Mouse (Mus musculus): ENCODE measurements around the gene Stat5b. TPM values are rescaled to one million over a fixed set of nuclear protein-coding genes. Genes with fewer than 3 reads are reported as not detected.
"Not testable (repeated sequence)": the region's sequence is repeated elsewhere in the genome, so short reads cannot be mapped to it uniquely, and the experiment has no call there.

Stat5b gene
- polyA plus RNA-seq, 1 experiment = 13.7 TPM

GRCm38 (mm10) chr11:100804409-100804808 is 46.1 kb downstream of the Stat5b start:
- H3K4me1 ChIP-seq (ENCODE audit: control insufficient read depth, insufficient read depth, low read length) = peaks cover 4% of the 10 kb centered on the region; the same call in 1 of the 2 replicates
- H3K4me3 ChIP-seq (ENCODE audit: insufficient read depth, low read length) = no peak overlapping the region
- H3K27ac ChIP-seq (ENCODE audit: insufficient read depth, low read length) = no peak overlapping the region
- TF ChIP-seq CTCF (IDR thresholded peaks at IDR 0.05; ENCODE audit: borderline replicate concordance, insufficient read depth, low read length) (no peak), POLR2A (IDR thresholded peaks at IDR 0.05; ENCODE audit: low read depth, low read length) (no peak)

GRCm38 (mm10) chr11:100799426-100799825 is 51.1 kb downstream of the Stat5b start:
- no peak overlapping the region for H3K4me3 ChIP-seq (ENCODE audit: insufficient read depth, low read length)
- TF ChIP-seq CTCF (IDR thresholded peaks at IDR 0.05; ENCODE audit: borderline replicate concordance, insufficient read depth, low read length) (no peak), POLR2A (IDR thresholded peaks at IDR 0.05; ENCODE audit: low read depth, low read length) (no peak)
- H3K4me1 ChIP-seq (ENCODE audit: control insufficient read depth, insufficient read depth, low read length) = no peaks in the 10 kb centered on the region
- no peak overlapping the region for H3K27ac ChIP-seq (ENCODE audit: insufficient read depth, low read length)

GRCm38 (mm10) chr11:100796585-100796984 is 53.9 kb downstream of the Stat5b start:
- no peak for TF ChIP-seq POLR2A (IDR thresholded peaks at IDR 0.05; ENCODE audit: low read depth, low read length)
- no peak for TF ChIP-seq CTCF (IDR thresholded peaks at IDR 0.05; ENCODE audit: borderline replicate concordance, insufficient read depth, low read length)
- Histone ChIP-seq H3K27ac (ENCODE audit: insufficient read depth, low read length) (no peak overlapping the region), H3K4me1 (ENCODE audit: control insufficient read depth, insufficient read depth, low read length) (no peaks in the 10 kb centered on the region), H3K4me3 (ENCODE audit: insufficient read depth, low read length) (no peak overlapping the region)

- no peak for TF ChIP-seq POLR2A (IDR thresholded peaks at IDR 0.05; ENCODE audit: low read depth, low read length)
- no peak for TF ChIP-seq CTCF (IDR thresholded peaks at IDR 0.05; ENCODE audit: borderline replicate concordance, insufficient read depth, low read length)
- H3K27ac ChIP-seq (ENCODE audit: insufficient read depth, low read length) = no peak overlapping the region
- H3K4me3 ChIP-seq (ENCODE audit: insufficient read depth, low read length) = no peak overlapping the region
- peaks cover 3% of the 10 kb centered on the region; the same call in 1 of the 2 replicates for H3K4me1 ChIP-seq (ENCODE audit: control insufficient read depth, insufficient read depth, low read length)
These were observed 55.1 kb downstream of the Stat5b start for GRCm38 (mm10) chr11:100795386-100795785.

GRCm38 (mm10) chr11:100791457-100792049 is 59.0 kb downstream of the Stat5b start:
- peaks cover 26% of the 10 kb centered on the region for H3K4me1 ChIP-seq (ENCODE audit: control insufficient read depth, insufficient read depth, low read length)
- H3K27ac ChIP-seq (ENCODE audit: insufficient read depth, low read length) = no peak overlapping the region
- H3K4me3 ChIP-seq (ENCODE audit: insufficient read depth, low read length) = no peak overlapping the region
- no peak for TF ChIP-seq CTCF (IDR thresholded peaks at IDR 0.05; ENCODE audit: borderline replicate concordance, insufficient read depth, low read length)
- TF ChIP-seq POLR2A (IDR thresholded peaks at IDR 0.05; ENCODE audit: low read depth, low read length) = no peak

GRCm38 (mm10) chr11:100790644-100791043 is 59.9 kb downstream of the Stat5b start:
- peaks cover 26% of the 10 kb centered on the region for H3K4me1 ChIP-seq (ENCODE audit: control insufficient read depth, insufficient read depth, low read length)
- H3K4me3 ChIP-seq (ENCODE audit: insufficient read depth, low read length); H3K27ac ChIP-seq (ENCODE audit: insufficient read depth, low read length): not testable (repeated sequence)

- H3K27ac ChIP-seq (ENCODE audit: insufficient read depth, low read length) = peak overlapping the region; percentile 30
- TF ChIP-seq CTCF (IDR thresholded peaks at IDR 0.05; ENCODE audit: borderline replicate concordance, insufficient read depth, low read length) = no peak
- no peak for TF ChIP-seq POLR2A (IDR thresholded peaks at IDR 0.05; ENCODE audit: low read depth, low read length)
These were observed 60.8 kb downstream of the Stat5b start for GRCm38 (mm10) chr11:100789702-100790101.

GRCm38 (mm10) chr11:100785774-100786173 is 64.8 kb downstream of the Stat5b start:
- TF ChIP-seq CTCF (IDR thresholded peaks at IDR 0.05; ENCODE audit: borderline replicate concordance, insufficient read depth, low read length) (no peak), POLR2A (IDR thresholded peaks at IDR 0.05; ENCODE audit: low read depth, low read length) (no peak)
- H3K27ac ChIP-seq (ENCODE audit: insufficient read depth, low read length) = no peak overlapping the region
- peaks cover 26% of the 10 kb centered on the region for H3K4me1 ChIP-seq (ENCODE audit: control insufficient read depth, insufficient read depth, low read length)
- no peak overlapping the region for H3K4me3 ChIP-seq (ENCODE audit: insufficient read depth, low read length)

More at GRCm38 (mm10) chr11:100789702-100790101, 60.8 kb downstream of the Stat5b start:
- no peak overlapping the region for H3K4me3 ChIP-seq (ENCODE audit: insufficient read depth, low read length)
- peaks cover 26% of the 10 kb centered on the region for H3K4me1 ChIP-seq (ENCODE audit: control insufficient read depth, insufficient read depth, low read length)

GRCm38 (mm10) chr11:100784286-100784685 is 66.2 kb downstream of the Stat5b start:
- Histone ChIP-seq H3K4me3 (ENCODE audit: insufficient read depth, low read length) (no peak overlapping the region), H3K27ac (ENCODE audit: insufficient read depth, low read length) (no peak overlapping the region), H3K4me1 (ENCODE audit: control insufficient read depth, insufficient read depth, low read length) (peaks cover 14% of the 10 kb centered on the region)
- TF ChIP-seq POLR2A (IDR thresholded peaks at IDR 0.05; ENCODE audit: low read depth, low read length) = no peak
- no peak for TF ChIP-seq CTCF (IDR thresholded peaks at IDR 0.05; ENCODE audit: borderline replicate concordance, insufficient read depth, low read length)

- Histone ChIP-seq H3K27ac (ENCODE audit: insufficient read depth, low read length) (no peak overlapping the region), H3K4me3 (ENCODE audit: insufficient read depth, low read length) (no peak overlapping the region), H3K4me1 (ENCODE audit: control insufficient read depth, insufficient read depth, low read length) (no peaks in the 10 kb centered on the region)
- no peak for TF ChIP-seq CTCF (IDR thresholded peaks at IDR 0.05; ENCODE audit: borderline replicate concordance, insufficient read depth, low read length)
- no peak for TF ChIP-seq POLR2A (IDR thresholded peaks at IDR 0.05; ENCODE audit: low read depth, low read length)
These were observed 68.0 kb downstream of the Stat5b start for GRCm38 (mm10) chr11:100782568-100782967.
